ENCODE assay signal across 27 mouse cellular contexts in the genomic region with DNA sequence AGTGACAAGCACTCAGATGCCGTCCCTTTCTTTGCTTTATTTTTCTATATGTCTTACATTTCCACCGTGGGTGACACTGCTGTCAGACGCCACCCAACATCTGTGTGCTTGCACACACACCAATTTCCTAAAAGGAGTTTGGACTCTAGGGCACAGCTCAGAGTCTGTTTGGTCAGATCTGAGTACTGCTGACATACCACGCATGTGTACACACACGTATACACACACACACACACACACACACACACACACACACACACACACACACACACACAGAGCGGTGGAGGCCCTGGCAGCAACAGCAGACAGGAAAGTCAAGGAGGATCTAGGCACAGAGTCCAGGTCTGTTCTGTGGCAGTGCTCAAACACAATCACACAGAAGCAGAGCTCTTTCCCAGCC.
A peak's percentile ranks its signal among the peaks of the same experiment; 100 is the strongest.
DNase-seq lines count a peak whose midpoint lies in the region; ATAC-seq and TF ChIP-seq lines count a peak whose summit lies in the region.
"Had no signal": no experiment of that assay in that cellular context is flagged by ENCODE, and none has a peak within 500 bp of the region (broad histone marks: within the 10 kb centered on the region; RNA-seq: fewer than 3 reads in every experiment).

No protein-coding gene starts in this region.

- TF ChIP-seq POLR2A in liver, adult 2 months (IDR thresholded peaks at IDR 0.05; ENCODE audit: extremely low read depth, insufficient read depth, low read length): no peak

- H3K4me2 ChIP-seq in liver, embryonic 15.5 days: no peak overlapping the region
- H3K4me2 ChIP-seq: embryonic facial prominence, embryonic 13.5 days; forebrain, embryonic 12.5 days; forebrain, embryonic 15.5 days; heart, embryonic 13.5 days; hindbrain, embryonic 14.5 days had no signal

- no peaks in the 10 kb centered on the region for H3K79me2 ChIP-seq in liver, adult 2 months (ENCODE audit: control insufficient read depth, insufficient read depth, low read length)

- H3K27ac ChIP-seq in liver, adult 2 months (replicated peaks; ENCODE audit: insufficient read depth, low read depth, low read length): no peak overlapping the region
- H3K27ac ChIP-seq in limb, embryonic 10.5 days: no peak overlapping the region
- H3K27ac ChIP-seq in liver, embryonic 15.5 days (replicated peaks): no peak overlapping the region
- H3K27ac ChIP-seq: embryonic facial prominence, embryonic 10.5 days; embryonic facial prominence, embryonic 13.5 days; forebrain, embryonic 12.5 days; forebrain, embryonic 15.5 days; heart, adult 2 months; heart, embryonic 13.5 days; hindbrain, embryonic 14.5 days had no signal

- H3K9ac ChIP-seq in liver, adult 2 months (ENCODE audit: low read depth, low read length): no peak overlapping the region
- H3K9ac ChIP-seq in liver, embryonic 15.5 days: no peak overlapping the region
- H3K9ac ChIP-seq: embryonic facial prominence, embryonic 13.5 days; forebrain, embryonic 12.5 days; forebrain, embryonic 15.5 days; heart, embryonic 13.5 days; hindbrain, embryonic 14.5 days had no signal

- DNase-seq in liver, adult 2 months (ENCODE audit: extremely low read depth, low read depth, low spot score): peak; percentile 28
- DNase-seq in liver: no peak
- peak; percentile 28 for DNase-seq in limb, embryonic 10.5 days (ENCODE audit: low spot score)
- DNase-seq in kidney, postnatal 25 days: no peak
- DNase-seq in retina, embryonic 14.5 days (ENCODE audit: low spot score): no peak
- DNase-seq: adrenal gland, adult 8-10 months; adrenal gland, postnatal 25 days; cerebellum, adult 11-12 months; cerebellum, adult 8-10 months; cerebellum, postnatal 10 days; cerebellum, postnatal 36 days; embryo, embryonic 11 days; gastrocnemius, postnatal 10 days; gastrocnemius, postnatal 36 days; heart, adult 2 months; heart, postnatal 14 days; heart, postnatal 4 days had no signal

- H3K4me1 ChIP-seq in liver, adult 2 months (ENCODE audit: control insufficient read depth, insufficient read depth, low read length): no peaks in the 10 kb centered on the region
- H3K4me1 ChIP-seq in limb, embryonic 10.5 days: peaks cover 49% of the 10 kb centered on the region
- no peaks in the 10 kb centered on the region for H3K4me1 ChIP-seq in liver, embryonic 15.5 days (replicated peaks)
- H3K4me1 ChIP-seq: forebrain, embryonic 15.5 days had no signal

- no peak for TF ChIP-seq CTCF in liver, adult 2 months (IDR thresholded peaks at IDR 0.05; ENCODE audit: low read depth, low read length)

- 38% methylated on average over 6 of the region's 6 CpGs for WGBS in liver, adult 2 months
- WGBS in limb, embryonic 10.5 days: 76% methylated on average over 6 of the region's 6 CpGs
- 67% methylated on average over 6 of the region's 6 CpGs for WGBS in liver, embryonic 15.5 days (ENCODE audit: insufficient replicate concordance)

- H3K36me3 ChIP-seq in liver, adult 2 months (ENCODE audit: control insufficient read depth, insufficient read depth, low read length): no peaks in the 10 kb centered on the region
- H3K36me3 ChIP-seq in limb, embryonic 10.5 days: peaks cover 8% of the 10 kb centered on the region
- H3K36me3 ChIP-seq in liver, embryonic 15.5 days (replicated peaks): no peaks in the 10 kb centered on the region
- H3K36me3 ChIP-seq: forebrain, embryonic 15.5 days had no signal

- no peak overlapping the region for H3K4me3 ChIP-seq in liver, adult 2 months (ENCODE audit: insufficient read depth, low read depth, low read length)
- H3K4me3 ChIP-seq in limb, embryonic 10.5 days: no peak overlapping the region
- H3K4me3 ChIP-seq in liver, embryonic 15.5 days (replicated peaks): no peak overlapping the region
- H3K4me3 ChIP-seq: embryonic facial prominence, embryonic 10.5 days; embryonic facial prominence, embryonic 13.5 days; erythroblast, embryonic 14.5 days; forebrain, embryonic 12.5 days; forebrain, embryonic 15.5 days; heart, adult 2 months; heart, embryonic 10.5 days; heart, embryonic 13.5 days had no signal

- ATAC-seq in liver, embryonic 15.5 days (ENCODE audit: insufficient read depth): peak; percentile 47; the same call in 1 of the 2 replicates
- ATAC-seq: activated CD4-positive, CD25-positive, alpha-beta regulatory T cell, adult 4 months; forebrain, embryonic 15.5 days had no signal

- H3K9me3 ChIP-seq in limb, embryonic 10.5 days (replicated peaks): 0 out of 2 replicates have a peak, but pooled peaks cover 2% of the 10 kb centered on the region
- H3K9me3 ChIP-seq in liver, embryonic 15.5 days (replicated peaks): no peaks in the 10 kb centered on the region
- H3K9me3 ChIP-seq: forebrain, embryonic 12.5 days; forebrain, embryonic 15.5 days had no signal

- H3K27me3 ChIP-seq in liver, adult 2 months (ENCODE audit: control insufficient read depth, insufficient read depth, low read length): no peaks in the 10 kb centered on the region
- H3K27me3 ChIP-seq in limb, embryonic 10.5 days (ENCODE audit: low read depth, poor library complexity, severe bottlenecking): no peaks in the 10 kb centered on the region
- H3K27me3 ChIP-seq in liver, embryonic 15.5 days: no peaks in the 10 kb centered on the region
- H3K27me3 ChIP-seq: embryonic facial prominence, embryonic 13.5 days; forebrain, embryonic 12.5 days; forebrain, embryonic 15.5 days; heart, embryonic 13.5 days had no signal

Comparison
In these comparisons a context has a peak if more than half of its experiments do, and no peak if none do; other contexts are left out.
1. DNase-seq: peak in liver, adult 2 months (single experiment) and limb, embryonic 10.5 days (single experiment); none in liver (single experiment), kidney, postnatal 25 days (0 of 2) and retina, embryonic 14.5 days (single experiment).